Mouse (Mus musculus) right cerebral cortex, adult 2 months (tissue): ENCODE data around the gene Mthfd1l.
A peak's percentile ranks its signal among the peaks of the same experiment; 100 is the strongest.
"Not testable (repeated sequence)": the region's sequence is repeated elsewhere in the genome, so short reads cannot be mapped to it uniquely, and the experiment has no call there.

Experiments used
- DNase-seq, 2 experiments: peaks; one replicate each; pipeline ENCODE4 v3.0.0; 2021 to 2022; ENCODE audit warnings: low spot score in 2 of 2

Gene Mthfd1l

GRCm38 (mm10) chr10:4200546-4201104 lies 227.7 kb downstream of the Mthfd1l start:
- no peak for DNase-seq

GRCm38 (mm10) chr10:4201141-4201540 lies 228.2 kb downstream of the Mthfd1l start:
- no peak for DNase-seq

GRCm38 (mm10) chr10:4203651-4204050 lies 230.7 kb downstream of the Mthfd1l start:
- not testable (repeated sequence) for DNase-seq

- no peak for DNase-seq
Observed at GRCm38 (mm10) chr10:4209040-4209439, 236.1 kb downstream of the Mthfd1l start.

- peak; percentile 6 to 11 for DNase-seq
Observed at GRCm38 (mm10) chr10:4210313-4211066, 237.6 kb downstream of the Mthfd1l start.

- DNase-seq = no peak
Observed at GRCm38 (mm10) chr10:4211067-4211447, 238.1 kb downstream of the Mthfd1l start.
